Mouse (Mus musculus) B cell, adult 2 months (primary cell): Measurements from ENCODE around the gene Pcx.

Experiments
- DNase-seq, 2 experiments: peaks; one replicate each; pipeline ENCODE4 v3.0.0; 2022

Pcx gene

DNA sequence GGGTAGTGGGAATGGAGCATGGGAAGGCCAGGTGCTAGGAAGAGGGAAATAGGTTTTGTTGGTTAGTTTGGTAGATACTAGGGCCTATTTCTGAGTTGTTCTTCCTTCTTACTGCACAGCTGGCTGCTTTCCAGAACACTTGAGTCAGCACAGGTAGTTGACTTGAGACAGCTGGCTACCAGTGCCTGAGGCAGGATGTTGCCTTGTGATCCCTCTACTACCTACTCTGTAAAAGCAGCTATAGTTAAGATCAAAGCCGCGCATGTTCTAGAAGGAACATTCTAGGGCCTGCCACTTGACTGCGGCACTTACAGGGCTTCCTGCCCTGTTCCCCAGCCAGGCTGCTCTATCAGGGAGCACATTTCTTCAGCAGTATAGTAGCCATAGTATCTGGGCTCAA lies 79.8 kb downstream of the Pcx start:
- DNase-seq: no peak

DNA sequence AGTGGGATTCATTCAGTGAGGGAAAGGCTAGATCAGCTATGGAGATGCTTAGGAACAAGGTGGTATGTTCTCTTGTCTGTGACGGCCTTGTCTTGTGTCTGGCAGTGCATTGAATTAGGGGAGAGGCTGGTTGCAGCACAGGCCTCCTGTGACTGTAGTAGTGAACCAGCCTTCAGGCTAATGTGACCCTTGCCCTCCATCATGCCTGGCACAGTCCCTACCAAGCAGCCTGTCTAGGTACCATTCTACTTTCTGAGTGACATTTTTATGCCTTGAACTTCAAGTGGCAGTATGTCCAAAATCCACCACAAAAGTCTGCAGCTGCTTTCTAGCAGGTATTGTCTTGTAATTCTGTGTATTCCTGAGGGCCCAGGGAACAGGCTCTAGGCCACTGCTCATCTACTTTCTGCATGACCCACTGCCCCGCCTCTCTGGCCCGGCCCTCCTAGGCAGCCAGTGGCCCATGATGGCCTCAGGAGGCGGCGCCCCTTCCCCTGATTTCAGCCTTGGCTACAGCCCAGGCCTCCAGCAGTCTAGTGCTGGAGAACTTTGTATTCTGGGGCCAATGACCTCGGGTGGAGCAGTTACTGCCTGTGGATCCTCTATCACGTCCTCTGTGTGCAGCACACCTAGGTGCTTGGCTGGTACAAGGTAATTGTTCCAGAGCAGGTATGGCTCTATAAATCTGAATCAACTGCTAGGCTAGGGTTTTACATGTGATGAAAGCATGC lies 83.7 kb downstream of the Pcx start:
- DNase-seq: no peak

DNA sequence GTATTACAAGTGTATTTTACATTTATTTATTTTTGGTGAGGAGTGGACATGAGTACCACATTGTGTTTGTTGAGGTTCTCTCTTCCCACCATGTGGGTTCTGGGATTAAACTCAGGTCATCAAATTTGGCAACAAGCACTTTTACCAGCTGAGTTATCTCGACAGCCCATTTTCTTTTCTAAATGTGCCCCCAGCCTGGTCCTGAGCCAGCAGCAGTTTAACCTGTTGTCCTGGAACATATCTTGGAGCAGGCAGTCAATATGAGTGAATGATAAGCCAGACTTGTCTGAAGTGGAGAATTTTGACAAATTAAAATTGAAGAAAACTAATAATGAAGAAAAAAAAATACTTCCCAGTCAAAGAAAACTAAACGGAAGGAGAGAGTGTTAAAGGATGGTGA lies 85.8 kb downstream of the Pcx start:
- DNase-seq: no peak

DNA sequence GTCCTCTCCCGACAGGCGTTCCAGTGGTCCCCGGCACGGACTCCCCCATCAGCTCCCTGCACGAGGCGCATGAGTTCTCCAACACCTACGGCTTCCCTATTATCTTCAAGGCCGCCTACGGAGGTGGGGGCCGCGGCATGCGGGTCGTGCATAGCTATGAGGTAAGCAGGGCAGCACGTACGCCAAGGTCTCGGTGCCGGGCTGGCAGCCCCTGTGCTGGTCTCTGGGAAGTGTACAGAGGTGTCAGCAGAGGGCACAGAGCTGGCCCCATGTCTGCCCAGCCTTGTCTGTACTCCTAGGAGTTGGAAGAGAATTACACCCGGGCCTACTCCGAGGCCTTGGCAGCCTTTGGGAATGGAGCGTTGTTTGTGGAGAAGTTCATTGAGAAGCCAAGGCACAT lies 92.2 kb downstream of the Pcx start:
- no peak for DNase-seq

DNA sequence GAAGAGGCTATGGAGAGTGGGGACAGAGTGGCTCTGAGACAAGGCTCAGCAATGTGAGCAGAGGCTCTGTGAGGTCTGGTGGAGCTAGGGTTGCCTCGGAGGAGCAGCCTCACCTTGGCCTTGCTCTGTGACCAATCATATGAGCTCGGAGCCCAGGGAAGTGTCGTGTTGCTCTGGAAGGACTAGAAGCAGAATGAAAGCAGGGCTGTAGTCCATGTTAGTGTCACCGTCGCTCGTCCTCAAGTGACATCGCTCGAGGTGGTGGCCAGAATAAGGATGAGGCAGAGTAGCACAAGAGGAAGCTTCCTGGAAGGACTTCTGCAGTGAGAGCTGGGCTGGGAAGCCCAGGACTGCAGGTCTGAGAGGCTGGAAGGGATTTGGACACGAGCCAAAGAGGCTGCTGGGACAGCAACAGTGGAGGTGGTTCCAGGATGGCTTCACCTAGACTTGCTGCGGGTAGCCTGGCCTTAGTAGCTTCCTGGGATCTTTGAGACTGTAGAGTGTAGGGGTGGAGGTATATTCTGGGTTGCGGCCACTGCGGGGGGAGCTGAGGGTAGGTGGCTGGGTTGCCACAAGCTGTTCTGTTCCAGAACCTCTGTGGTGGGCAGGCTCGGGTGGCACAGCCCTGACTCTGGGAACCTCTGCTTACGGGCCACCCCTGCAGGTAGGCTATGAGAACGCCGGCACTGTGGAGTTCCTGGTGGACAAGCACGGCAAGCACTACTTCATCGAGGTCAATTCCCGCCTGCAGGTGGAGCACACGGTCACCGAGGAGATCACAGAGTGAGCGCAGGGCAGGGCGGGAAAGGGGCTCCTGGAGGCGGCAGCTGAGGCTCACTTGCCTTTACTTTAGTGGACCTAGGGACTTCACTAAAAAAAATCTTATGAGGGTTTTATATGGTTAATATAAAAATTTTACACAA lies 93.8 kb downstream of the Pcx start:
- DNase-seq: no peak

DNA sequence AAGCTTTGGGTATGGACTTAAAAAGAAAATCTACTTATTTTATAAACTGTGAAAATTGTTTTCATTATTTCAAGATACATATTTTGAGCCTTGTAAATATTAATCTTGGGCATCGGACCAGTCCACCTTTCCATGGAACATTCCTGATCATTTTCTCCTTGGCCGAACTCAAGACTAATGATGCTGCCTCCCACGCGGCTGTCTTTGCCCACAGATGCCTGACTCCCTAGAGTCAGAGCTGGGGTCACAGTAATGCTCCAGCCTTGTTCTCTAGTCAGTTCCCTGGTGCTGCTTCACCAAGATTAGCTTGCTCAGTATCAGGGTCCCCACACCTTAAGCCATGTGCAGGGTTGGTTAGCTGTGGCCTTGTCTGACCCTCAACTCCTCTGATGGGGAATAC lies 95.4 kb downstream of the Pcx start:
- DNase-seq: no peak

DNA sequence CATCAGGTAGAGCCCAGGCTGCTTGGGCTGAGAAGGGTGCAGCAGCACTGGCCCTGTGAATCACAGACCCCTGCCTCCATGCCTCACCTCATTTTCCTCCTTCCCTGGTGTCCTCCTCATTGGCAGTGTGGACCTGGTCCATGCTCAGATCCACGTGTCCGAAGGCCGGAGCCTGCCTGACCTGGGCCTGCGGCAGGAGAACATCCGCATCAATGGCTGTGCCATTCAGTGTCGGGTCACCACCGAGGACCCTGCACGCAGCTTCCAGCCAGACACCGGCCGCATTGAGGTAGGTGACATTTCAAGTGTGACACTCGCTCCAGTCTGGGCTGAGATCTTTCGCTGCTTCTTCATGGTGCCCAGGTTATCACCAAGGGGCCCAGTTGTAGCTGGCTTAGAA lies 97.1 kb downstream of the Pcx start:
- DNase-seq: no peak

DNA sequence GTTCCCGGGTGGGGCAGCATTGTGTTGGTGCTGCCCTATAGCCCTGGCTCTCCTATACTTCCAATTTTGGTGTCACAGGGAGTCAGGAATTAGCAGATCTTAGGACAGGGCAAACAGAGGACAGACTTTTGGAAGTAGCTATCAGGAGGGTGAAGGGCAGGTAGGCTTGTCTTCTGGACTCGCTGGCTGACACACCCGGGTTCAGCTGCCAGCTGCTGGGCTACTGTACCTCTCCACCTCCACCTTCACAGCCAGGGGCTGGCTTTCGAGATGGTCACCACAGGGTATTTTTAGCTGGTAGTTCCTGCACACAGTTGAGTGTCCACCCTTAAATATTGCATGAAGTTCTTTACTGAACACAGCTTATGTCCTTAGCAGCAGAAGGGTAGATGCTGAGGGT lies 98.2 kb downstream of the Pcx start:
- no peak for DNase-seq

DNA sequence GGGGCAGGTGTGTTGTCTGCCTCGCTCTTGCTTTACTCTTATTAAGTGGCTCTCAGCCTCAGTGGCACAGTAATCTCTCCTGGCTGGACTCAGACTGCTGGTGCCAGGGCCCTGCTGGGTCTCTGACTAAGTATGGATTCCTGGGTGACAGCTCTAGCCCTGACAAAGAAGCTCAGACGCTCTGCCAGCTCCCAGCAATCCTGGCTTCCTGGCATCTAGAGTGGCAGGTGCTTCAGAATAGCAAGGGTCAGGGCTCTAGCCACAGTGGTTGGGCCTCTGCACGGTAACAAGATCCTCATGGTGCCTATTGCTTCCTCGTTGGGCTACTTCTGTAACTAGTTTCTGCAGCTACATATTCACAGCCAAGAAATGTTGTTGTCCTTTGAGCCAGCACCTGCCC lies 99.8 kb downstream of the Pcx start:
- DNase-seq: no peak

DNA sequence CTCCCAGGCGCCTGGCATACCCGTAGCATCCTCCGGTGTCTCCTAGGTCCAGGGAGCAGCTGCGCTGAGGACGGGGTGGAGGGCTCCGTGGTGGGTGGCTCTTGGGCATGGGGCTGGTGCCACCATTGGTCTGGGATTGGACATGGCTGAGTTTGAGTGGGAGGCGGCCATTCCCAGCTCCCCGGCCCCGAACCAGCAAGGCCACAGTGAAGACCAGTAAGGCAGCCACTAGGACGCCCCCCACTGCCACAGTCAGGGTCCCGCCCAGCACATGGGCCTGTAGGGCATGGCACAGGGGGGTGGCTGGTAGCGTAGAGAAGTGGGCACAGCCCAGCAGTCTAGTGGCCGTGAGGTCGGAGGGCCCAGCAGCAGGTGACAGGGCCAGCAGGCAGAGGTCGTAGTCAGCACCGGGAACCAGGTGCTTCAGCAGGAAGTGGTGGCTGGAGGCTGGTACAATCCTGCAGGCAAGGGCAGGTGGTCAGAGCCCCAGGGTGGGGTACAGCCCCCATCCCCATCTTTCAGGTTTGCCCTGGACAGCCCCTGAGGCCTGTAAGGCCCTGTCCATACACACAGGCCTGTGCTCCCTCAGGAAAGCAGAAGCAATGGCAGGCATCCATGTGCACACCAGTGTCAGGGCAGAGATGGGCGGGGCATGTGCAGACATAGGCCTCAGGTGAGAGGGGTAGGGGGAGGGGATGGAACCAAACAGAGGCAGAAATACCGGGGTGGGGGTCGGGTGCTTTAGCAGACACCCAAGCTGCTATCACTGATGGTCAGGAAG lies 102.1 kb downstream of the Pcx start:
- no peak for DNase-seq

DNA sequence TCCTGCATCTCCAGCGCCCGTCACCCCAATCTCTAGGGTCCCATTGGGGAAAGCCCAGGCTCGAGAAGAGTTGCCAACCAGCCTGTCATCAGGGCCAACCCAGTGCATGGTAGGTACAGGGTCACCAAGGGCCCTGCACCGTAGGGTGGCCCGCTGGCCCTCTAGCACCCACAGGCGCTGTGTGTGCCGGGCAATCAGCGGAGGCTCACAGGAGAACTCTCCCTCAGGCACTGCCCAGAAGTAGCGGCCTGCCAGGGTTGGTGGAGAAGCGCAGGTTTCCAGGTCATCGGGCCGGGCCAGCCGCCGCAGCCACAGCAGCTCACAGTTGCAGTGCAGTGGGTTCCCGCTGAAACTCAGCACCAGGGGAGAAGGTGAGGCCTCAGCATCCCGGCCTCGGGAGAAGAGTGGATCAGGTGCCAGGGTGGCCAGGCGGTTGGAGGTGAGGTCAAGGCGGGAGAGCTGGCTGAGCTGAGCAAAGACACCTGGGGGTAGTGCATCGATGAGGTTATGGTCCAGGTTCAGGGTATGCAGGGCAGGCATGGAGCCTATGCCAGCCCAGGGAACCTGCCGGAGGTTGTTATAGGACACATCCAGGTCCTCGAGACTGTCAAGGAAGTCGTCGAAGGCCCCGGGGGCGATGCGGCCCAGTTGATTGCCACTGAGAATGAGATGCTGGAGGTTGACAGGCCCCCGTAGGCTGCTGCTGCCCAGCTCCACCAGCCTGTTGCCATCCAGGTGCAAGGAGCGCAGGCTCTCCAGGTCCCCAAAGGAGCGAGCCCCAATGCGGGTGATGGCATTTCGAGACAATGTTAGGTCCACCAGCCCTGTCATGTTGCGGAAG lies 103.4 kb downstream of the Pcx start:
- DNase-seq: no peak

DNA sequence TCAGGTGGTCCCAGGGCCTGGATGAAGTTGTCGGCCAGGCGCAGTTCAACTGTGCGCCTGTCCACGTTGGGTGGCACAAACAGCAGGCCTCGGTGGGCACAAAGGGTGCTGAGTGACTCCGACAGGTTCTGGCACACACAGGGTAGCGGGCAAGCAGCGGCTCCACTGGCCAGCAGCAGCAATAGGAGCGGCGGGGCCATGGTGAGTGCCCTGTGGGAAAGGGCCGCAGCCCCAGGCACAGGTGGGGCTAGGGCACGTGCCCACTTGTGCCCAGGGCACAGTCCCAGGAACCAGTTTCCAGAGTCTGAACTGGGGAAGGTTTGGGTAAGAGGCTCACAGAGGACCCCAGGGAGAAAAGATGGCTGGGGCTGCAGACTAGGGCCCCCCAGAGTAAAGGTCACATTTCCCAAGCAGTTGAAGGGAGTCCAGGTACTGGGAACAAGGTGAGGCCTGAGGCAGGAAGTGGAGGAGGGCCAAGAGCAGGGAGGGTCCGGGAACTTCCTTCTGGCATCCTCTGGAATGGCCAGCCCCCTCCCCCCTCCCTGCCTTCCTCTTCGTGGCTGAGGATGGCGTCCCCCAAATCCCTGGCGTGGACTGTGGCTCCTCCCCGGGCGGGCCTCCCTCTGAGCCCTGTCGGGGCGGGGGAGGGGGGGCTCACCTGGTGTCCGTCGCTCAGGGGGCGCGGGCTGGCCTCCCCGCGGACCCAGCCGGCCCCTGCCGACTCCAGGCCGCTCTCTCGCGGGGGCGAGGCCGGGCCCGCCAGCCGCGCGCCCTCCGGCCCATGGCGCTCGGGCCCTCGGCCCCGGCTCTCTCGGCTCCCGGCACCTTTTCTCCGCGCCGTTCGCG lies 104.3 kb downstream of the Pcx start:
- no peak for DNase-seq

DNA sequence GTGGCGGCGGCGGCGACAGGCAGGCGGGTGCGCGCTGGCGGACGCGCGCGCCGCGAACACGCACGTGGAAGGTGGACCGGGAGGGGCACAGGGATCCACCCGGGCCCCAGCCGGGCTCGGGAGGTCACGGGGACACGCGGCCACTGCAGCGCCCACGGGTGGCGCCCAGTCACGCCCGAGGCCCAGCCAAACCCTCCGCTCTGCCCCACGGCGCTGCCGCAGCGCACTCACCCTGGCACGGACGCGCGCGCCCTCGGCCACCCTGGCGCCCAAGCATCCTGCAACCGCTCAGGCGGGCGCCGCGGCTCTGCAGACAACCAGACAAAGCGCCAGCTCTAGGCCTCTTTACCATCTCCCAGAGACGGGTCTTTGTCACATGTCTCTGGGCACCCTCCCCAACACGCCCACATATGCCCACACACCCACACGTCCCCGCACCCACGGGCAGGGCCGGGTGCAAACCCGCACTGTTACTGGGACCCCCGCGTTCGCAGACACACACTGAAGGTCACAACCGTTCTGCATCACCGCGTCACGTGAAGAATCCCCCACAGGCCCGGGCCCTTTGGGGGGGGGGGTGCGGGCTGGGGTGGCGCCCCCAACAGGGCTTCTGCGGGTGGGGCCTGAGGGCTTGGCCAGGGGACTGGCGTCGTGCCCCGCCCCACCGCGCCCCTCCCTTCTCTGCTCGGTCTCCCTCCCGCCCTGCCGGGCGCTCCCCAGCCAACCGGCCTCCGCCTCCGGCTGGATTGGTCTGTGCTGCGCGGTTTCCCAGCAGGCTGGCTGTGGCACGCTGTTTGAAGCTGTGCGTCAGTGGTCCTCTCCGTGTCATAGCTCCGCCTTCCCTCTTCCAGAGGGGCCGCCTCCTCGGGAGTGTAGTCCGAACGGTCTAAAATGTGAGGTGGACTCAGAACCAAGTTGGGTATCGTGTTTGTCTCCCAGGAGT lies 105.2 kb downstream of the Pcx start, which contains the start of gene Lrfn4:
Gene Lrfn4, minus strand, starts transcription at position 517 of the 943 bp plus-strand sequence.
- DNase-seq: peak; percentile 45 to 47

DNA sequence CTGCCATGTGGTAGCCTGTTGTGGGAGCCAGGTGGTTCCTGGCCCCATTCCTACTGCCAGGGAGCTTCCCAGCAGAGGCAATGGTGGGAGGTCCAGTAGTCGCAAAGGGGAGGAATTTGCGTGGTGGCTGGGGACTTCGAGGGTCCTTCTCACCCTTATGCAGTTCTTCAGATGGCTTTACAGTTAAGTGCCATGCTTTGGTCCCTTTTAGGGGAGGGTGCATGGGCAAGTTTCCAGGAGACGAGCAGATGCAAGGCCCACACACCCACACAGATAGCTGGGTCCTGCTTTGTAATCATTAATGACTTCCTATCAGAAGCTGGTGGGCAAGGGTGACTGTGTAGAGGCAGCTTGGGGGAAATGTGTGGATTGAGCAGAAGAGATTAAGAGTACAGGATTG lies 106.3 kb downstream of the Pcx start:
- DNase-seq: no peak

DNA sequence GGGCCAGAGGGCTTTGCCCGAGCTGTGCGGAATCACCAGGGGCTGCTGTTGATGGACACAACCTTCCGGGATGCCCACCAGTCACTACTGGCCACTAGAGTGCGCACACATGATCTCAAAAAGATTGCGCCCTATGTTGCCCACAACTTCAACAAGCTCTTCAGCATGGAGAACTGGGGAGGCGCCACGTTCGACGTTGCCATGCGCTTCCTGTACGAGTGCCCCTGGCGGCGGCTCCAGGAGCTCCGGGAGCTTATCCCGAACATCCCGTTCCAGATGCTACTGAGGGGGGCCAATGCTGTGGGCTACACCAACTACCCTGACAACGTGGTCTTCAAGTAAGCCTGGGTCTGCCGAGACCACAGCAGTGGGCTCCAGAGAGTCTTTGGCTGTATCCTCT lies 107.9 kb downstream of the Pcx start:
- no peak for DNase-seq

DNA sequence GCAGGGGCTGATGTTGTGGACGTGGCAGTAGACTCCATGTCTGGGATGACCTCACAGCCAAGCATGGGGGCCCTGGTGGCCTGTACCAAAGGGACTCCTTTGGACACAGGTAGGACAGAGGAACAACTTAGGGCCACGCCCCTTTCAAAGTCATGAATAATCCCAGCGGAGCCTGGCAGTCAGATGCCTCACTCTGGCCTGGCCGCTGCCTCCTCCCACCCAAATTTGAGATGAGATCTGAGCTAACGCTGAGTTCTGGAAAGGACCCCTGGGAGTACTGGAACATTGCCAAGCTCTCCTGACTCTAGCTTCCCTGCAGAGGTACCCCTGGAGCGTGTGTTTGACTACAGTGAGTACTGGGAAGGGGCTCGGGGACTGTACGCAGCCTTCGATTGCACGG lies 109.2 kb downstream of the Pcx start:
- no peak for DNase-seq

DNA sequence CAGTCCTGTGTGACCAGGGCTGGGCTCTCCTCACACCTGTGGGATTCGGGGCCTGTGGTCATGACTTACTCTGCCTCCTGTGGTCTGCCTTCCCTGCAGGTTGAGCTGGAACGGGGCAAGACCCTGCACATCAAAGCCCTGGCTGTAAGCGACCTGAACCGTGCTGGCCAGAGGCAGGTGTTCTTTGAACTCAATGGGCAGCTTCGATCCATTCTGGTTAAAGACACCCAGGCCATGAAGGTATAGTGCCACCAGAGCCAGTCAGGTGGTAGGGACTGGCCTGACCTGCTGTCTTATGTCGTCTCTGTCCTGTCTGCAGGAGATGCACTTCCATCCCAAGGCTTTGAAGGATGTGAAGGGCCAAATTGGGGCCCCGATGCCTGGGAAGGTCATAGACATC lies 110.4 kb downstream of the Pcx start:
- no peak for DNase-seq

DNA sequence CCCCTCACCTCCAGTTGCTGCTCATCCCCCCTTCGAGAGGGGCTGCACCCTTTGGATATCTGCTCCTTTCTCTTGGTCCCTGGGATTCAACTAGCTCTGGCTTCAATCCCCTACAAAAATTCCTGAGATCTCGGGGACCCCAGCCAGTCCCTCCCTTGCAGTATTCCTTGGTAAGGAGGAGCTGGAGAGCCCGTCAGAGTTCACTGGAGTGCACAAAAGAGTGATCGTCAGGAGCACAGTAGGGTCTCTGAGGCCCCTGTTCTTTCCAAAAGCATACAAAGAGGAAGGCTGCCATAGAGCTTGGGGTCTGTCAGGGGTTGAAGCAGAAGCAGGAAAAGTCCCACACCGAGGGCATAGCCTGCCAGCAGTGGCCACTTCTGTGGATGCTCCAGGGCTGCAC lies 112.5 kb downstream of the Pcx start:
- DNase-seq: no peak

DNA sequence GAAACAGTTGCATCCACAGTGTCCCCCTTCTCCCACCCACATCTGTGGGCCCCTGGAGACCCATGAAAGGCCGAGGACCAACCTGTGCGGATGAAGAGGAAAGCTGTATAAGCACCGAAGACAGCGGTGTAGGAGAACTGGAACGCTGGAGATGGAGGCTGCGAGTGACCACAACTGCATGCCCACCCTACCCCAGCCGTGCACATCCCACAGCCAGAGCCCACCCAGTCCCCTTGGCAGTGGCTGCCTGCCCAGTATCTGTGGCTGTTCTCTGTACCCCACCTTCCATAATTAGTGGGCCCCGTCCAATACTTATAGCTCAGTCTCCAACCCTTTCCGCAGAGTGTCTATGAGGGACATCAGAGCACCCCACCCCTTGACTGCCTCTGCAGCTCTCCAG lies 113.1 kb downstream of the Pcx start:
- no peak for DNase-seq

DNA sequence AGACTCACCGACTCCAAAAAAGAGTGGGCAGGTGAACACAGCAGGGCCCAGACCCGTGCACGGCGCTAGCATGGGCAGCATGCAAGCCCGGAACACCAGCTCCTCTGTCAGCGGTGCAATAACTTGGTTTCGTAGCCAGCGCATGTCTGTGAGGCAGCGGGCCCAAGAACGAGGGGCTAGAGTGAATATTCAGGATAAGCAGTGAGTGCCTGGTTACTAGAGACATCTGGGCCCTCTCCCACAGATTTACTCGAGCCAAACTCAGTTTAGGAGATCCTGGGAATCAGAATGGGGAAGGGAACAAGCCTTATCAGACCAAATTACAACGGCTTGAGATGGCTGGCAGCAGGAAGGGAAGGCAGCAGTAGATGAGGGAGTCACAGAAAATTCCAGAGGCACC lies 113.7 kb downstream of the Pcx start:
- no peak for DNase-seq
